Mouse (Mus musculus) layer of hippocampus, adult 9-10 months (tissue): ENCODE data around the gene Strap.

Experiments used
- DNase-seq: peaks from one replicate; pipeline ENCODE4 v3.0.0; 2022; ENCODE audit warnings: low spot score

The Strap gene

GRCm38 (mm10) chr6:137723898-137724297 lies 11.0 kb upstream of the Strap start:
- no peak for DNase-seq

DNA sequence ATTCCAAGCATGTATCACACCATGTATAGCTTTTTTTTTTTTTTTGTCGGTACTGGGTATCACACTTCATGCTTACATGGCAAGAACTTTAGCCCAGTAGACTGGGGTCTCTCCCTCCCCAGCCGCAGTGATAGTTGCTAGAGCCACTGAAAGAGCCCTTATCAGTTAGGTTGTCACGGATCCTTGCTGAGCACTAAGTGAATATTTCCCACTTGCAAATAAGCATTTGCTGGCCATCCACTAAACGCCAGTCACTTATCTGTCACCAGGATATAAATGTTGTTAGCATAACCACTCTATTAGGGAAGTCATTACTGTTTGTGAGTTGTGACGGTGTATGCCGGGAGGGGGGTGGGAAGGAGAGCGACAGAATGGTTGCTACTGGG lies 425 bp upstream of the Strap start:
- no peak for DNase-seq

GRCm38 (mm10) chr6:137735671-137736238 lies 877 bp downstream of the Strap start:
- no peak for DNase-seq

- DNase-seq, result no peak
Measured at GRCm38 (mm10) chr6:137740972-137741371, 6.1 kb downstream of the Strap start.

- DNase-seq, result no peak
Measured at GRCm38 (mm10) chr6:137744700-137745099, 9.8 kb downstream of the Strap start.

DNA sequence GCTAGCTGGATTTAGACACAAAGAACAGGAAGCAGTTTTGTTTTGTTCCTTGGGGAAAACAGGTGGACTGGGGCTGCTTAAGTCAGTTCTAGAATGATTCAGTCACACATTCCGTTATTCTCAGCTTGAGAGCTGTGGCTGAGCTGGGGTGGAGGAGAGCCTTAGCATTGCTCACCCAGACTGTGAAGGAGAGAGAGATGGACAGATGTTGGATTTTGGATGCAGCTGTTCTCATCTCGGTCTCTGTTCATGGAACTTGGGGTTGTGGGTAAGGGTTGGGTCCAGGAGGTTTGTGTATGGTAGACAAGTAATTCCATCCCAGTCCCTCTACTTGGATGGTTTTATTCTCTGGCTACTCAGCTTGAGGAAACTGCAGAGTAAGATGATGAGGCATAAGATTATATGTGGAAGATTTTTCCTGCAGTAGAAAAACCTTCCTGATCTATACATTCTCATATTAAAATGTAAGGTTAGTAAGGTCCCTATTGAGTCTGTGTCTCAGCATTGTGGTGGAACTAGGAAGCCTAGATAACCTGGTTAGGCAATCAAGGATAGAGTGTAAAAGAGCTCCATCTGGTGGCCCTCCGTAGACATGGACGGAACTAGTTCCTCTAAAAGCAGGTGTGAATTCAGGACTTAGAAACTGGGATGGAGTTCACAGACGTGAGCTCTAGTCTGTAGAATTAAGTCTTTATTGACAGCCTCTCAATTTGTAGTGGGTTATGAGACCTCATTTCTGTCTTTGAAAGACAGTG lies 12.5 kb downstream of the Strap start:
- DNase-seq, result no peak

DNA sequence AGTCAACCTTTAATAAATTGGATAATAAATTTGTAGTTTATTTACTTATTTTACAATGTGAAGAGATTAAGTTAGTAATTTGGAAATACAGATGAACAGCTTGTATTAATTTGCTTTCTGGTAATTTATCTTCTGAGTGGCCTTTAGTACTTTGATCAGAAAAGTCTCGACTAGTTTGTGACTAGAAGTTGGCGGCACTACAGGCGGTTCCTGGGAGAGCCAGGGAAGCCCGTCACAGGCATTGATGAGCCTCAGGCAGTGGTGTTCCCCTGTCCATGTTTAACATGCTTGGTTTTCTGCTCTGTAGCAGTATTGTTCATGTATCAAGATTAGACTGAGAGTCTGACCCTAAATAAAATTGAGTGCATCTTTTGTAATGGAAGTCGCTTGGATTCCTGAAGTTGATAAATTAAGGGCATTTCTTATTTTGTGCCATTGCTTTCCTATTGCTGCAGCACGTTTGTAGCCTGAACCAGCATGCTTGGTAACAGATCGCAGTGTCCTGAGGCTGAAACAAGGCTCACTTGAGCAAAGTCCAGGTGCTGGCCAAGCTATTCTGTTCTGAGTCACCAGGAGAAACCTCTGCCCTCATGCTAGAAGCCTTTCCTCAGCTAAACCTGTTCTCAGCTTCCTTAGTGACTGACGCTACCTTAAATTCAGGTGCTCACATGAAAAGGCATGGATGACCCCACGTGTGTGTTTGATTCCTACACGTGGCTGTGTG lies 16.8 kb downstream of the Strap start:
- no peak for DNase-seq

GRCm38 (mm10) chr6:137752275-137752655 lies 17.4 kb downstream of the Strap start:
- no peak for DNase-seq

DNA sequence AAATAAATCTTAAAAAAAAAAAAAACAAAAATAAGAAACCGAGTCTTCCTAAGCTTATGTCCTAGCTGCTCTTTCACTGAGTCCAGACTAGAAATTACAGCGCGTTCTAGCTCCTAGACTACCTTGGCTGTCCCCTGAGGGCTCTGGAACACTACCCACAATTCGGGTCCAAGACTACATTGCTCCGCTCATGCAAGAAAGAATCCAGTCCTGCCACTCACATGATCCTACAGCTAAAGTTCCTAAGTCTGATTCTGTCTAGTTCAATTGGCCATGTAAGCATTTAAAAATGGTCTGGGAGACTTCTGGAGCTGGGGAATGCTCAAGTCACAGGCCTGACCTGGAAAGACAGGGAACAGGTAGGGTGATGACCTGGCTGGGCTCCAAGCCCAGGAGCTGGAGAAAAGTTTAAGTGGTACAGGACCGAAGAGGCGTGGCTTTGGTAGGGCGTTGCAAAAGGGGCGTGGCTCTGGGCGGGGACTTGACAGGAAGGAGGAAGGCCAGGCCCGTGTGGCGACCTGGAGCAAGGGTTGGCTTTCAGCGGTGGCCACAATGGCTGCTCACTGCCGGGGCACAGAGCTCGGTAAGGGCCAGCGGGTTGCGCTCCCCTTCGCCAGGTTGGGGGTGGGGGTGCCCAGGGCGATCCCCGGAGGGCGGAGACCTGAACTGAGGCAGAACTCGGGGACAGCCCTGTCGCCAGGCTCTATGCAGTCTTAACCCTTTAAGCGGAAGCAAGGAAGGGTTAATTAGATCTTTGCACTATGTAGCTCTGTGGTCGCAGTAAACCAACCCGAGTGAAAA lies 19.4 kb downstream of the Strap start, which contains the start of gene Dera:
TSS of gene Dera (plus strand) at position 491 of the 801 bp plus-strand sequence.
- DNase-seq, result no peak

- DNase-seq, result no peak
Measured at GRCm38 (mm10) chr6:137754857-137755232, 20.0 kb downstream of the Strap start.

DNA sequence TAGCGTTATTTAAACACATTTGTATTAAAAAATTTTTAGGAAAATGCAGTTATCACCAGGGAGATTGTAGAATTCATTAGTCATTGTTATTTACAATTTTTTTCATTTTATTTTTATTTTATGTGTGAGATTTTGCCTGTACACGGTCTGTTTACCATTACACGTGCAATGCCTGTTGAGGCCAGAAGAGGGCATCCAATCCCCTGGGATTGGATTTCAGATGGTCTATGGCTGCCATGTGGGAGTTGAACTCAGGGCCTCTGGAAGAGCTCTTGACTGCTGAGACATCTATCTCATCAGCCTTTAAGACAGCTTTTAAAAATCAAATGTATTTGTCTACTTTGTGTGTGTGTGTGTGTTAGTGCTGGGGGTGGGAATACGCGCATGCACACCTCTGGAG lies 21.4 kb downstream of the Strap start:
- no peak for DNase-seq

DNA sequence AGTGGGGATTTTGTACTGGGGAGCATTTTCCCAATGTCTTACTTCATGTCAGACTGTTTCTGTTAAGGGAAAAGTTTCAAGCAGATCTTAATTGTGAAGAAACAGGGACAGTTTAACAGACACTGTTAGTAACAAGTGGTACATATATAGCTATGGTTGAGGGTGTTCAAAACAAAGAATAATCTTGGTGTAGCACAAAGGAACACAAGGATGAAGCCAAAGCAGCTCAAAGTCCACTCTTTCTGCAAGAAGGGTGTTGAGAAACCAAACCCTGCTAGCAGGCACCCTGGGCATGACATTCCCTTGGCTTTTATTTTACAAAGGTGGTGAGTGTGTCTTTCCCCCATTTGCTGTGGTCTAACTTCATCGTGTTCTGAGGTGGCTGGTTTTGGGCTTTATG lies 23.0 kb downstream of the Strap start:
- DNase-seq, result no peak

- DNase-seq, result no peak
Measured at GRCm38 (mm10) chr6:137759681-137760080, 24.8 kb downstream of the Strap start.

- no peak for DNase-seq
Measured at GRCm38 (mm10) chr6:137760966-137761365, 26.1 kb downstream of the Strap start.

DNA sequence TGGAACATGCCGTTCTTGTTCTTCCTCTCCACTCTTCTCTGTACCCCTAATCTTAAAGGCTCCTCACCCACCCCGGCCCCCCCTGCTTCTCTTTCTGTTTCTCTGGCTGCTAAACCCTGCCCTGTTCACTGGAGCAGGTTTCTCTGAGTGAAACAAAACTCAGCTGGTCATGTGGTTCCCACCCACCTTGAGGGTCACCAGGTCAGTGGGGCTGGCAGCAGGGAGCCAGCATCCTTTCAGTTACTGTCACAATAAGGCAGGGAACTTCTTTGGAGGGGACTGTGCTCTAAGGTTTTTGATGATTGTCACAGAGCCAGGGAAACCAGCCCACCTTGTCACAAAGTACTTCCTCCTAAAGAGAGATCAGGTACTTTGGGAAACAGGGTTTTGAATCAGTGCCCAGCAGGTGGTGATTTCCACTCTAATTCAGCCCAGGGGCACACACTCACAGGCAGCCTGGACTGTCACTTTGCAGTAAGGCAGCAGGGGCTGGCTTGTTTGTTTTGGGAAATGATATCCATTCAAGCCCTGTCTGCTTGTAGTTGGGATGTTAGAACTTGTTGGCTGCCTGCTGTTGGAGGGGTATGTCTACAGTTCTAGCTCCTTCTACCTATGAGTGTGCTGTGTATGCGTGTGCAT lies 29.8 kb downstream of the Strap start:
- DNase-seq, result no peak

DNA sequence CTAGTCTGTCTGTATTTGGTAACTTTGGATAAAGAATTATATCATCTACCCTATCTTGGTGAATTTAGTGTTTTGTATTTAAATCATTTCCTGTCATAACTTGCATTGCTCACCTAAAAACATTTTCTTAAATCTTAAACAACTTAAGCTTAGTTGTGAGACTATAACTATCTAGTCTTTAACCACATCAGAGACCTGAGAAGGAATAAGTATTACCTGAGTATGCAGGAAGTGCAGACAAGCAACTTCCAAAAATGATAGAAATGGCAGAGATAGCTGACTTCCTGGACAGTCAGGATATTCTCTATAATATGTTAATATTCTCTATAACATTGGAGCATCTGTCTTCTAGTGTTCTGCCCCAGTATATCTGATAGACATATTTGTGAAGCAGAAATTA lies 31.3 kb downstream of the Strap start:
- no peak for DNase-seq

DNA sequence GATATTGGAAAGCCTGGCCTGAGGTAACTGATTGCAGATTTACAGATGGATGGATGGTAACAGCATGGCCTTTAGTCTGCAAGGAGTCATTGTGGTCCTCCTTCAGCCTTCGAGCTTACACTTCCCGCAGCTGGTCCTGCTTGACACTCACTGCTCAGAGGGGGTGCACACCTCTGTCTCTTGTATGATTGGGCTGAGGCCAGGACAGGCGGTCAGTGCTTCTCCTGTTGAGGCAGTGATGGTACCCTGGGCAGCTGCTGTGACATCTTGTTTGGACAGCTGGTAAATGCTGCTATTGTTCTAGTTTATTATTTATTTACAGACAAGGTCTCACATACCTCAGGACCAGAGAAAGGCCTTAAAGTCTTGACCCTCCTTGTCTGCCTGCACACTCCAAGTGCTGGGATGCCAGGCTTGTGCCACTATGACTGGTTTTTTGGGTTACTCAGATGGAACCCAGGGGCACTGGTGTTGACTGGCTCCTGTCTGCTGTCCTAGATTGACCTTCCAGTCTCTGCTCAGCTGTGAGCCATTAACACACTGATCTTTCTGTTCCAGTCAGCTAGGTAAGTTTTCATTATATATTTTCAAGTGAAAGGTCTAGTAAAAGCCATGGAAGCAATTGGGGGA lies 36.9 kb downstream of the Strap start:
- no peak for DNase-seq

DNA sequence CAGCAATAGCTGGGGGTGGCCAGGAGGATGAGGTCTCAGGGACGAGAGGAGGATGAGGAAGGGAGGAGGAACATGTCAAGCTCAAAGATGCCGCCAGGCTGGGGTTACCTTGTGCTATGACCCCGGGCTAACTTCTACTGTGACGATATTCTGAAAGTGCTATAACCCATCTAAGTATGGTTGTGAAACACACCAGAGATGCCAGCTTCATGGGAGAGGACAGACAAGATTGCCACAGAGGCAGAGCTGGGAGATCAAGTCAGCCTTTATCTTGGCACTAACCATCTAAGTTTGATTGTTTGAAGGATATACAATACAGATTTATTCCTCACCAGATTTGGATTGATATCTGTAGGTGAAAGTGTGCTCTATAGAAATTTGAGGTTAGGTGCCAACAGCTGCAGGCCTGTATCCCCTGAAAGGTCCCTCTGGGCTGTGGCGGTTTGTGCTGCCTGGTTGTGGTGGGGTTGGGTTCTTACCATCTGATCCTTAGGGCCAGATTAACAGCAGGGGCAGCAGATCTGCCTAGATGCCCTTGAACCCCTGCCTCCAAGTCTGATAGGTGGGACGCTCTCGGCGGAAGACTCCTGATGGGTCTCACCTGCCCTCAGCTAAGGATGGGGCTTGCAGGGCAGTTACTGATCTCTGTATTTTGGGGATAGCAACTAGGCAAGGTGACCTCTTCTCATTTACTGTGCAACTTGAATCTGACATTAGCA lies 38.2 kb downstream of the Strap start:
- DNase-seq, result no peak

DNA sequence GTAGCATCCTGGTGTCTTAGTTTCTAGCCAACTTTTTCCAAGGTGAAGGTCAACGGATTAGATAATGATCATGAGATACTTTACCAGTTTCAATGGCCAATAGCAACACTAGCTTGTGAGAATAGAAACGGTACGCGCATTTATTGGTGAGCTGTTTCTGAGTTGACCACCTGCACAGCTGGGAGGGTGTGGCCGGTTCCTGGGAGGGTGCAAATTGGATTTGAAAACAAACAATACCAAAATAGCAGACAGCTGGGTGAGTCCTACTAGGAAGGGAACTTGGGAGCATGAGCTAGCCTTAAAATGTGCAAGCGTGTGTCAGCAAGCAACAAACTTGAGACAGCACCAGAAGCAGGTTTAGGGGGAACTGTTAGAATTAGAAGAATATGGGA lies 38.8 kb downstream of the Strap start:
- DNase-seq, result no peak

DNA sequence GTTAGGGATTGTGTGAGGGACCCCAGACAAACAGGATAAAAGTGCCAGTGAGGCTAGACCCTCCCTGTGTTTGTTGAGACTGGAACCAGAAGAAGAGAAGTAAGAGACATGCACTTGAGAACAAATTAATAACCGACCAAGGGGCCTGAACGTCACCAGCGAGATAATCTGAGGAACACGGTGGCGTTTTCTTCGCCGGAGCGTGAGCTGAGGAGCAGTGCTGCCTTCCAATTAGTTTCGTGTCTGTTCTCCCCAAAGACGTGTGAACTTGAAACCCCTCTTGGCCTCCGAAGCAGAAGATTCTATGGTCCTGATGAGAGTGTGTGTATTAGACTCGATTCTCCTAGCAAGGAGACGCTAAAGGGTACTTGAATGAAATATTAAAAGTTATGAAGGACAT lies 39.3 kb downstream of the Strap start:
- DNase-seq, result no peak

DNA sequence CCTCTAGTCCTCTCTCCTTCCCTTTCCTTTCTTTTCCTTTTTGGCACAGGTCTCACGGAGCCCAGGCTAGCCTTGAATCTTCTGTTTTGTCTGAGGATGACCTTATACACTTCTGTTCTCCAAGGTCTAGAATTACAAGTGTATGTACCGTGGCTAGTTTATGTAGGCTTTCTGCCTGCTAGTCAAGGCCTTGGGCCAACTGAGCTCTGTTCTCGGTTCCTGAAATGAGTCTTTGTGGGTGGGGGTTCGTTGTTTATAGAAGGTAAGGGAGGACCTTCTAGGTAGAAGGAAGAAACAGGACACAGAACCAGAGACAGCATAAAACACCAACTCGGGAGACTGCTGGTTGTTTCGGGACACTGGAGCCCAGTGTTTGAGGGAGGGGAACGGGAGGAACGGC lies 40.3 kb downstream of the Strap start:
- no peak for DNase-seq
